Mouse (Mus musculus): Measurements from ENCODE around the gene Tmem185b. TPM values are rescaled to one million over a fixed set of nuclear protein-coding genes. Genes with fewer than 3 reads are reported as not detected.

Gene Tmem185b
- polyA plus RNA-seq, 1 experiment: not detected

- 88% methylated on average over 9 of the region's 9 CpGs for WGBS
- H3K27ac ChIP-seq (ENCODE audit: insufficient read depth, low read depth, low read length): no peak overlapping the region
Measured at GRCm38 (mm10) chr1:119498536-119499231, 27.3 kb upstream of the Tmem185b start.

GRCm38 (mm10) chr1:119499456-119499855 is 26.5 kb upstream of the Tmem185b start:
- TF ChIP-seq POLR2A (IDR thresholded peaks at IDR 0.05; ENCODE audit: insufficient read depth, low read depth, low read length) (no peak), CTCF (IDR thresholded peaks at IDR 0.05; ENCODE audit: insufficient read depth, low read depth, low read length) (no peak)
- H3K4me3 ChIP-seq (ENCODE audit: insufficient read depth, low read depth, low read length): no peak overlapping the region
- H3K4me1 ChIP-seq (ENCODE audit: control insufficient read depth, insufficient read depth, low read length): peaks cover 24% of the 10 kb centered on the region
- WGBS: 95% methylated on average over 10 of the region's 10 CpGs
- no peak overlapping the region for H3K27ac ChIP-seq (ENCODE audit: insufficient read depth, low read depth, low read length)

More at GRCm38 (mm10) chr1:119498536-119499231, 27.3 kb upstream of the Tmem185b start:
- Histone ChIP-seq H3K4me3 (ENCODE audit: insufficient read depth, low read depth, low read length) (no peak overlapping the region), H3K4me1 (ENCODE audit: control insufficient read depth, insufficient read depth, low read length) (peaks cover 24% of the 10 kb centered on the region)
- TF ChIP-seq CTCF (IDR thresholded peaks at IDR 0.05; ENCODE audit: insufficient read depth, low read depth, low read length): no peak
- TF ChIP-seq POLR2A (IDR thresholded peaks at IDR 0.05; ENCODE audit: insufficient read depth, low read depth, low read length): no peak

- TF ChIP-seq CTCF (IDR thresholded peaks at IDR 0.05; ENCODE audit: insufficient read depth, low read depth, low read length): no peak
- no peak for TF ChIP-seq POLR2A (IDR thresholded peaks at IDR 0.05; ENCODE audit: insufficient read depth, low read depth, low read length)
- WGBS: 48% methylated on average over 8 of the region's 8 CpGs
- H3K27ac ChIP-seq (ENCODE audit: insufficient read depth, low read depth, low read length): no peak overlapping the region
- no peak overlapping the region for H3K4me3 ChIP-seq (ENCODE audit: insufficient read depth, low read depth, low read length)
- H3K4me1 ChIP-seq (ENCODE audit: control insufficient read depth, insufficient read depth, low read length): peaks cover 22% of the 10 kb centered on the region
Measured at GRCm38 (mm10) chr1:119501881-119502280, 24.1 kb upstream of the Tmem185b start.

- WGBS: 82% methylated on average over 11 of the region's 11 CpGs
- peaks cover 28% of the 10 kb centered on the region for H3K4me1 ChIP-seq (ENCODE audit: control insufficient read depth, insufficient read depth, low read length)
- no peak overlapping the region for H3K27ac ChIP-seq (ENCODE audit: insufficient read depth, low read depth, low read length)
- TF ChIP-seq POLR2A (IDR thresholded peaks at IDR 0.05; ENCODE audit: insufficient read depth, low read depth, low read length) (no peak), CTCF (IDR thresholded peaks at IDR 0.05; ENCODE audit: insufficient read depth, low read depth, low read length) (no peak)
- peak overlapping the region; percentile 93; the same call in 1 of the 2 replicates for H3K4me3 ChIP-seq (ENCODE audit: insufficient read depth, low read depth, low read length)
Measured at GRCm38 (mm10) chr1:119502729-119503128, 23.2 kb upstream of the Tmem185b start.

GRCm38 (mm10) chr1:119503181-119503580 is 22.8 kb upstream of the Tmem185b start:
- 72% methylated on average over 3 of the region's 3 CpGs for WGBS
- Histone ChIP-seq H3K4me3 (ENCODE audit: insufficient read depth, low read depth, low read length) (peak overlapping the region; percentile 93), H3K4me1 (ENCODE audit: control insufficient read depth, insufficient read depth, low read length) (peaks cover 28% of the 10 kb centered on the region), H3K27ac (ENCODE audit: insufficient read depth, low read depth, low read length) (peak overlapping the region; percentile 7; the same call in 1 of the 2 replicates)
- TF ChIP-seq CTCF (IDR thresholded peaks at IDR 0.05; ENCODE audit: insufficient read depth, low read depth, low read length) (no peak), POLR2A (IDR thresholded peaks at IDR 0.05; ENCODE audit: insufficient read depth, low read depth, low read length) (no peak)

GRCm38 (mm10) chr1:119503808-119504207 is 22.2 kb upstream of the Tmem185b start:
- peak overlapping the region; percentile 7; the same call in 1 of the 2 replicates for H3K27ac ChIP-seq (ENCODE audit: insufficient read depth, low read depth, low read length)
- 12% methylated on average over 5 of the region's 5 CpGs for WGBS
- H3K4me1 ChIP-seq (ENCODE audit: control insufficient read depth, insufficient read depth, low read length): peaks cover 33% of the 10 kb centered on the region
- peak overlapping the region; percentile 93 for H3K4me3 ChIP-seq (ENCODE audit: insufficient read depth, low read depth, low read length)
- TF ChIP-seq CTCF (IDR thresholded peaks at IDR 0.05; ENCODE audit: insufficient read depth, low read depth, low read length): no peak
- no peak for TF ChIP-seq POLR2A (IDR thresholded peaks at IDR 0.05; ENCODE audit: insufficient read depth, low read depth, low read length)

- under 1% methylated on average over 57 of the region's 57 CpGs for WGBS
- TF ChIP-seq POLR2A (IDR thresholded peaks at IDR 0.05; ENCODE audit: insufficient read depth, low read depth, low read length): peak; percentile 33; the same call in 1 of the 2 replicates
- TF ChIP-seq CTCF (IDR thresholded peaks at IDR 0.05; ENCODE audit: insufficient read depth, low read depth, low read length): 0 out of 2 replicates have a peak, but pooled peaks have one; percentile 9
- H3K4me1 ChIP-seq (ENCODE audit: control insufficient read depth, insufficient read depth, low read length): peaks cover 33% of the 10 kb centered on the region
- peak within 1 kb of the TSS; percentile 93 for H3K27ac ChIP-seq (ENCODE audit: insufficient read depth, low read depth, low read length)
- H3K4me3 ChIP-seq (ENCODE audit: insufficient read depth, low read depth, low read length): peak within 1 kb of the TSS; percentile 93
Measured at GRCm38 (mm10) chr1:119504260-119505062, 21.5 kb upstream of the Tmem185b start, which contains the start of gene Ralb. TSS of gene Ralb (minus strand) at chr1:119504794.

GRCm38 (mm10) chr1:119505951-119506350 is 20.0 kb upstream of the Tmem185b start:
- TF ChIP-seq POLR2A (IDR thresholded peaks at IDR 0.05; ENCODE audit: insufficient read depth, low read depth, low read length) (no peak), CTCF (IDR thresholded peaks at IDR 0.05; ENCODE audit: insufficient read depth, low read depth, low read length) (no peak)
- H3K4me1 ChIP-seq (ENCODE audit: control insufficient read depth, insufficient read depth, low read length): peaks cover 33% of the 10 kb centered on the region
- 83% methylated on average over 3 of the region's 3 CpGs for WGBS
- H3K4me3 ChIP-seq (ENCODE audit: insufficient read depth, low read depth, low read length): no peak overlapping the region
- no peak overlapping the region for H3K27ac ChIP-seq (ENCODE audit: insufficient read depth, low read depth, low read length)

- WGBS: 41% methylated on average over 4 of the region's 4 CpGs
- no peak overlapping the region for H3K27ac ChIP-seq (ENCODE audit: insufficient read depth, low read depth, low read length)
- H3K4me1 ChIP-seq (ENCODE audit: control insufficient read depth, insufficient read depth, low read length): peaks cover 25% of the 10 kb centered on the region
- TF ChIP-seq POLR2A (IDR thresholded peaks at IDR 0.05; ENCODE audit: insufficient read depth, low read depth, low read length): no peak
- TF ChIP-seq CTCF (IDR thresholded peaks at IDR 0.05; ENCODE audit: insufficient read depth, low read depth, low read length): no peak
- no peak overlapping the region for H3K4me3 ChIP-seq (ENCODE audit: insufficient read depth, low read depth, low read length)
Measured at GRCm38 (mm10) chr1:119508548-119508947, 17.4 kb upstream of the Tmem185b start.

Data from olfactory bulb, adult 2 months (tissue).